Mouse (Mus musculus): Measurements from ENCODE around the gene Rims1. TPM values are rescaled to one million over a fixed set of nuclear protein-coding genes. Genes with fewer than 3 reads are reported as not detected.

Gene Rims1
- total RNA-seq (2023; ENCODE audit: inconsistent age) = not detected in 4 replicates

GRCm38 (mm10) chr1:22805726-22806625, at the start of gene Rims1:
Gene Rims1 (minus strand): TSS chr1:22805994.

